Mouse (Mus musculus): Measurements from ENCODE around the gene Asic2. TPM values are rescaled to one million over a fixed set of nuclear protein-coding genes. Genes with fewer than 3 reads are reported as not detected.

The Asic2 gene
- polyA plus RNA-seq, 1 experiment from 2014 or later, result 16.2 TPM

DNA sequence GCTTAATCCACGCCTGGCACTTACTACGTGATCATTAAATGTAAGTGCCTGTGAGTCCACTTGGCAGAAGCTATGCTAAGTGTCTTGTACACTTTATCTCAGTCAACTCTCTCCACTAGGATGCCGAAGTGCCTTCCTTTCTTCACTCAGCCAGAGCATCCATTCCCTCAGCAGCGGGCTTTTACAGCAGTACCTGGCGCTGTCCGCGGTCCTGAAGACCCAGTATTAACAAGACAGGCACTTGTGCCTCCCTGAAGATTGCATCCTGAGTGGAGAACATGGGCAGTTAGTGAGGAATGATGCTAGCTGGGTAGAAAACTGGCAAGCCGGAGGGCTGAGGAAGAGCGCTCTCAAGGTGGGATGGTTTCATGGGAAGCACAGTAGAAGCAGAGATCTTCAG is 852.6 kb downstream of the Asic2 start:
- Histone ChIP-seq H3K9ac (ENCODE audit: low read depth, low read length) (no peak overlapping the region), H3K27me3 (ENCODE audit: control insufficient read depth, insufficient read depth, low read depth, low read length) (no peaks in the 10 kb centered on the region), H3K27ac (ENCODE audit: low read length) (no peak overlapping the region), H3K4me1 (ENCODE audit: control insufficient read depth, insufficient read depth, low read length) (no peaks in the 10 kb centered on the region), H3K4me3 (ENCODE audit: low read depth, low read length) (no peak overlapping the region), H3K4me2 (ENCODE audit: low read length) (no peak overlapping the region), H3K9me3 (replicated peaks; ENCODE audit: control insufficient read depth, low read length, poor library complexity, severe bottlenecking) (no peaks in the 10 kb centered on the region), H3K36me3 (ENCODE audit: control insufficient read depth, insufficient read depth, low read length) (no peaks in the 10 kb centered on the region)
- WGBS, result 47% methylated on average over 9 of the region's 9 CpGs
- no peak for ATAC-seq

DNA sequence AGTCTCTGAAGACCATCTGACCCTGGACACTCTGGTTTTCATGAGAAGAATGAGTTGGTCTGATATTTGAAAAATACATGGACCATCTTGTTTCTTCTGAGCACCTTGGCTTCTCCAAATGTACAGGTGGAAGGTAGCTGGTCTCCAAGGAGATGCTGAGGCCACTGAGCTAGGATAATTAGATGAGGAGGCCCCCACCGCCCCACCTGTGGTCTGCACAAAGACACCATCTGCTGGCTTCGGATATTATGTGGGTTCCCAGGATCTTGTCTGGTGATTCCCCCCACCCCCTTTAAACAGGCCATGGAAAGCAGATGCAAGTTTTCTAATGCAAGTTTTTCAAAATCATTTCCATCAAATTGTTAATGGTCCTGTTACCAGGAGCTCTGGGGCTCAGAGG is 856.6 kb downstream of the Asic2 start:
- no peak overlapping the region for H3K4me2 ChIP-seq (ENCODE audit: low read length)
- no peak overlapping the region for H3K9ac ChIP-seq (ENCODE audit: low read depth, low read length)
- peaks cover 7% of the 10 kb centered on the region; the same call in 1 of the 2 replicates for H3K4me1 ChIP-seq (ENCODE audit: control insufficient read depth, insufficient read depth, low read length)
- H3K36me3 ChIP-seq (ENCODE audit: control insufficient read depth, insufficient read depth, low read length), result no peaks in the 10 kb centered on the region
- H3K27ac ChIP-seq (ENCODE audit: low read length), result no peak overlapping the region
- no peak for ATAC-seq
- no peaks in the 10 kb centered on the region for H3K27me3 ChIP-seq (ENCODE audit: control insufficient read depth, insufficient read depth, low read depth, low read length)
- 81% methylated on average over 2 of the region's 2 CpGs for WGBS
- no peak overlapping the region for H3K4me3 ChIP-seq (ENCODE audit: low read depth, low read length)
- no peaks in the 10 kb centered on the region for H3K9me3 ChIP-seq (replicated peaks; ENCODE audit: control insufficient read depth, low read length, poor library complexity, severe bottlenecking)

DNA sequence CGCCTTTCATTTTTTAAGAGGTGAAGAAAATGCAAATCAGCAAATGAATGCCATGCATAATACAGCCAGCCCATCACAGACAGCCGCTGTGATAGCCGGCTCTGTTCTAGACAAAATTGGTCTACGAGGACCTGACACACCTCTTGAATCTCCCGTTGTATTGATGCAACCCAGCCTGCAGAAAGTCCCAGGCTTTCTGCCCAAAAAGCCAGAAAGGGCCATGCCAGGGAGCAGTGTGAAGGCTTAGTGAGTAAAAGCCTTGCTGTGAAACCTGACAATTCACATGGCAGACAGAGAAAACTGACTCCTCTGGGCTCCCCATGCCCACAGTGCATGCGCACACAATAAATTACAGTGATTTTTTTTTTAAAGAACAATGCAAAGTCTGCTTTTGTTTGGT is 858.2 kb downstream of the Asic2 start:
- Histone ChIP-seq H3K9me3 (replicated peaks; ENCODE audit: control insufficient read depth, low read length, poor library complexity, severe bottlenecking) (no peaks in the 10 kb centered on the region), H3K4me1 (ENCODE audit: control insufficient read depth, insufficient read depth, low read length) (peaks cover 7% of the 10 kb centered on the region; the same call in 1 of the 2 replicates), H3K27ac (ENCODE audit: low read length) (0 out of 2 replicates have a peak overlapping the region, but pooled peaks have one; percentile 5), H3K36me3 (ENCODE audit: control insufficient read depth, insufficient read depth, low read length) (no peaks in the 10 kb centered on the region), H3K4me2 (ENCODE audit: low read length) (no peak overlapping the region), H3K27me3 (ENCODE audit: control insufficient read depth, insufficient read depth, low read depth, low read length) (no peaks in the 10 kb centered on the region), H3K4me3 (ENCODE audit: low read depth, low read length) (no peak overlapping the region), H3K9ac (ENCODE audit: low read depth, low read length) (no peak overlapping the region)
- 61% methylated on average over 6 of the region's 6 CpGs for WGBS
- no peak for ATAC-seq

DNA sequence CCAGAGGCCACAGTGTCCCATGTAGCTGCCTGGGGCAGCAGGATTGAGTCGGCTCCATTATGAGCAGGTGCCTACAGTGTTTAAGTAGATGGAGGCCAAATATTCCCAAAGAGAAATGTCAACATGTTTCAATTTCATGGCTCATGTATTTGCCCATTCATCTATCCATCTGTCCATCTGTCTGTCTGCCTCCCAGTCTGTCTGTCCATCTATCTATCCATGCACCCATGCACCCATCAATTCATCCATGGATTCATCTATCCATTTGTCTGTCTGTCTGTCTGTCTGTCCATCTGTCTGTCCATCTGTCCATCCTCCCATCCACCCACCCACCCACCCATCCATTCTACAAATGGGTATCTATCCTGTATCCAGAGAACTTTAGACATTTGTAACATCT is 861.3 kb downstream of the Asic2 start:
- H3K9ac ChIP-seq (ENCODE audit: low read depth, low read length), result no peak overlapping the region
- H3K4me1 ChIP-seq (ENCODE audit: control insufficient read depth, insufficient read depth, low read length), result peaks cover 9% of the 10 kb centered on the region; the same call in 1 of the 2 replicates
- no peak overlapping the region for H3K4me3 ChIP-seq (ENCODE audit: low read depth, low read length)
- no peak overlapping the region for H3K4me2 ChIP-seq (ENCODE audit: low read length)
- no peaks in the 10 kb centered on the region for H3K27me3 ChIP-seq (ENCODE audit: control insufficient read depth, insufficient read depth, low read depth, low read length)
- no peaks in the 10 kb centered on the region for H3K9me3 ChIP-seq (replicated peaks; ENCODE audit: control insufficient read depth, low read length, poor library complexity, severe bottlenecking)
- 85% methylated on average over 1 of the region's 1 CpGs for WGBS
- ATAC-seq, result no peak
- no peaks in the 10 kb centered on the region for H3K36me3 ChIP-seq (ENCODE audit: control insufficient read depth, insufficient read depth, low read length)
- H3K27ac ChIP-seq (ENCODE audit: low read length), result no peak overlapping the region

DNA sequence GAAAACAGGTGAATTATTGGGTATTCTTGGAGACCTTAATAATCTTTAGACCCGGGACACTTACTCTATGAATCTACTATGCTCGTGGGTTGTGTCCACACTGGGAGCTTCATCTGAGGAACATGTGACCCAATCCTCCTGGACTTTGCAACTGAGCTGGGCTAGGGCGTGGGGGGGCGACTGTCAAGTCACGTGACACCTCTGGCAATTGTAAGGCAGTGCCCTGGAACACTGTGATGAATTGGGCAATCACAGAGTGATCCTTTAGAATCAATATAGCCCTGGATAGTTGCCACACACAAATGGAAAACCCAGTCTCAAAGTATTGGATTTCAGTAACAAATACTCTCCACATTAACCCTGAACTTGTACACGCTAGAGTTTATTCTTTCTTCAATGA is 867.4 kb downstream of the Asic2 start:
- H3K27ac ChIP-seq (ENCODE audit: low read length), result no peak overlapping the region
- no peak overlapping the region for H3K4me2 ChIP-seq (ENCODE audit: low read length)
- no peak for ATAC-seq
- 0 out of 2 replicates have a peak, but pooled peaks cover 2% of the 10 kb centered on the region for H3K4me1 ChIP-seq (ENCODE audit: control insufficient read depth, insufficient read depth, low read length)
- no peaks in the 10 kb centered on the region for H3K27me3 ChIP-seq (ENCODE audit: control insufficient read depth, insufficient read depth, low read depth, low read length)
- no peaks in the 10 kb centered on the region for H3K36me3 ChIP-seq (ENCODE audit: control insufficient read depth, insufficient read depth, low read length)
- 86% methylated on average over 6 of the region's 6 CpGs for WGBS
- H3K9ac ChIP-seq (ENCODE audit: low read depth, low read length), result no peak overlapping the region
- no peak overlapping the region for H3K4me3 ChIP-seq (ENCODE audit: low read depth, low read length)
- no peaks in the 10 kb centered on the region for H3K9me3 ChIP-seq (replicated peaks; ENCODE audit: control insufficient read depth, low read length, poor library complexity, severe bottlenecking)

DNA sequence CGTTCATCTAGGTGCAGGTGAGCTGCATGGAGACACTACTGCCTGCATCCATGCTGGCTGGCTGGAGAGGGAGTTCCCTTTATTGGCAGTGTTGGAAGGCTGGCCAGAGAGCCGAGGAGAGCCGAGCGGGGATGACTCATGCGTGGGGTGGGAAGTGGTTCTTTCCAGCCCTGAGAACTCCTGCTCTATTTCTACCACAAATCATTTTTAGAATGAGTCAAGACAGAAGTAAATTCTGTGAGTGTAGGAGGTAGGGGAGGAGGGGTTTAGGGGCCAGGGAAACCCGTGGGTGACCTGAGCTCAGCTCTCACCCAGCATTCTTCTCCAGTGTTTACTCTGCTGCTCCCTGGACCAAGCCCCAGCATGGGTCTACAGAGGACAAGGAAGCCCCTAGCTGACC is 872.2 kb downstream of the Asic2 start:
- H3K36me3 ChIP-seq (ENCODE audit: control insufficient read depth, insufficient read depth, low read length), result no peaks in the 10 kb centered on the region
- no peak overlapping the region for H3K4me2 ChIP-seq (ENCODE audit: low read length)
- H3K9me3 ChIP-seq (replicated peaks; ENCODE audit: control insufficient read depth, low read length, poor library complexity, severe bottlenecking), result no peaks in the 10 kb centered on the region
- H3K4me3 ChIP-seq (ENCODE audit: low read depth, low read length), result no peak overlapping the region
- H3K27me3 ChIP-seq (ENCODE audit: control insufficient read depth, insufficient read depth, low read depth, low read length), result no peaks in the 10 kb centered on the region
- WGBS, result 87% methylated on average over 6 of the region's 6 CpGs
- no peak overlapping the region for H3K9ac ChIP-seq (ENCODE audit: low read depth, low read length)
- no peak for ATAC-seq
- no peaks in the 10 kb centered on the region for H3K4me1 ChIP-seq (ENCODE audit: control insufficient read depth, insufficient read depth, low read length)
- H3K27ac ChIP-seq (ENCODE audit: low read length), result no peak overlapping the region

DNA sequence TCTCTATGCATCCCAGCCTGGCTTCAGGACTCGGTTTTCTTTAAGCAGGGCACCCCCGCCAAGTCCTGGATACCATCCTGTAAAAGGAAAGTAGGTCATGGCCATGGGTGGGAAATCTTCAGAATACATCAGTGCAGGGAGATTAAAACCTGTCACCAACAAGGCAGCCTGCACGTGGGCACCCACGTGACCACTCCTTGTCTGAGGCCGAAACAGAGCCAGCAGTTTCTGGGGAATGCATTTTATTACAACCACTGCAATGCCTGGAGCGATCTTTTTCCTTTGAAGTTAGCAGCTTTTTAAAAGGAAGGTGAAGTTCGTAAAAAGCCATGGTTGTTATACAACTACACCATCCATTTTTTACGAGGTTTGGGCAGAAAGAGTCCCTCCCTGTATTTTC is 873.7 kb downstream of the Asic2 start:
- no peak overlapping the region for H3K4me2 ChIP-seq (ENCODE audit: low read length)
- no peaks in the 10 kb centered on the region for H3K4me1 ChIP-seq (ENCODE audit: control insufficient read depth, insufficient read depth, low read length)
- no peaks in the 10 kb centered on the region for H3K9me3 ChIP-seq (replicated peaks; ENCODE audit: control insufficient read depth, low read length, poor library complexity, severe bottlenecking)
- peak; percentile 11; the same call in 1 of the 2 replicates for ATAC-seq
- 64% methylated on average over 8 of the region's 8 CpGs for whole genome bisulfite sequencing
- H3K4me3 ChIP-seq (ENCODE audit: low read depth, low read length), result no peak overlapping the region
- no peak overlapping the region for H3K27ac ChIP-seq (ENCODE audit: low read length)
- no peaks in the 10 kb centered on the region for H3K36me3 ChIP-seq (ENCODE audit: control insufficient read depth, insufficient read depth, low read length)
- H3K9ac ChIP-seq (ENCODE audit: low read depth, low read length), result no peak overlapping the region
- no peaks in the 10 kb centered on the region for H3K27me3 ChIP-seq (ENCODE audit: control insufficient read depth, insufficient read depth, low read depth, low read length)

DNA sequence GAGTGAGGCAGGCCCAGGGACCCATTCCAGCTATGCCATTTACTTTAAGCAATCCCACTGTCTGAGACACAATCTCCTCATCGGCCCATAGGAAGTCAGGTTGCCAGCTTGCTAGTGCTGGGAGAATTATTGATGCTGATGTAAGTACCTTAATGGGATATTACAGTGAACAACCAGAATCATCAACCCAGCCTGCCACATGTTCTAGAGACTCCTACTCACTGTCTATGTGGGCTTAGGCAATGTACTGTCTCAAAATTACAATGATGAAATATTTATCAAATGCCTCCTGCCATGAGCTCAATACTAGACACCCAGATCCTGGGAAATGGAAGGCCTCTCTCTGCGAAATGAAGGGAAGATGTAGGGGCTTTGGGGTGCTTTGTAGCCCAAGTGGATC is 876.1 kb downstream of the Asic2 start:
- no peak for ATAC-seq
- H3K4me1 ChIP-seq (ENCODE audit: control insufficient read depth, insufficient read depth, low read length), result no peaks in the 10 kb centered on the region
- H3K9me3 ChIP-seq (replicated peaks; ENCODE audit: control insufficient read depth, low read length, poor library complexity, severe bottlenecking), result no peaks in the 10 kb centered on the region
- no peaks in the 10 kb centered on the region for H3K36me3 ChIP-seq (ENCODE audit: control insufficient read depth, insufficient read depth, low read length)
- no peak overlapping the region for H3K27ac ChIP-seq (ENCODE audit: low read length)
- no peak overlapping the region for H3K9ac ChIP-seq (ENCODE audit: low read depth, low read length)
- WGBS, result 83% methylated on average over 2 of the region's 2 CpGs
- no peak overlapping the region for H3K4me3 ChIP-seq (ENCODE audit: low read depth, low read length)
- no peak overlapping the region for H3K4me2 ChIP-seq (ENCODE audit: low read length)
- H3K27me3 ChIP-seq (ENCODE audit: control insufficient read depth, insufficient read depth, low read depth, low read length), result no peaks in the 10 kb centered on the region

DNA sequence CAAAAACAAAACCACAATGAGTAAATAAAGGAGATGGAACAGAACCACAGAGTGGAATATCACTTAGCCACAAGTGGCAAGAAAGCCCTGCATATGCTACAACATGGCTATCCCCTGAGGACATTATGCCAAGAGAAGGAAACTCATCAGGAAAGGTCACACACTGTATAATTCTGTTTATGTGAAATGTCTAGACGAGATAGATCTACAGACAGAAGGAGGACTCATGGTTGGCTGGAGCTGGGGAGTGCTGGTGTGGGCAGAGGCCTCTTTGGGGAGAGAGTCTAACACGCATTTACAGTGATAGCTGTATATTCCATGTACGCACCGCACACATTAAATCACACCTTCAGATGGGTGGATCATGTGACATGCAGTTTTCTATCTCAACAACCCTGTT is 884.4 kb downstream of the Asic2 start:
- Histone ChIP-seq H3K27me3 (ENCODE audit: control insufficient read depth, insufficient read depth, low read depth, low read length) (no peaks in the 10 kb centered on the region), H3K4me3 (ENCODE audit: low read depth, low read length) (no peak overlapping the region), H3K9ac (ENCODE audit: low read depth, low read length) (no peak overlapping the region), H3K4me1 (ENCODE audit: control insufficient read depth, insufficient read depth, low read length) (no peaks in the 10 kb centered on the region), H3K27ac (ENCODE audit: low read length) (no peak overlapping the region), H3K4me2 (ENCODE audit: low read length) (no peak overlapping the region), H3K36me3 (ENCODE audit: control insufficient read depth, insufficient read depth, low read length) (no peaks in the 10 kb centered on the region), H3K9me3 (replicated peaks; ENCODE audit: control insufficient read depth, low read length, poor library complexity, severe bottlenecking) (no peaks in the 10 kb centered on the region)
- 78% methylated on average over 4 of the region's 4 CpGs for WGBS
- ATAC-seq, result no peak
